Mouse (Mus musculus): ENCODE results near the gene Gm4881. TPM values are rescaled to one million over a fixed set of nuclear protein-coding genes. Genes with fewer than 3 reads are reported as not detected.

Gm4881 gene
- polyA plus RNA-seq, 1 experiment = not detected

DNA sequence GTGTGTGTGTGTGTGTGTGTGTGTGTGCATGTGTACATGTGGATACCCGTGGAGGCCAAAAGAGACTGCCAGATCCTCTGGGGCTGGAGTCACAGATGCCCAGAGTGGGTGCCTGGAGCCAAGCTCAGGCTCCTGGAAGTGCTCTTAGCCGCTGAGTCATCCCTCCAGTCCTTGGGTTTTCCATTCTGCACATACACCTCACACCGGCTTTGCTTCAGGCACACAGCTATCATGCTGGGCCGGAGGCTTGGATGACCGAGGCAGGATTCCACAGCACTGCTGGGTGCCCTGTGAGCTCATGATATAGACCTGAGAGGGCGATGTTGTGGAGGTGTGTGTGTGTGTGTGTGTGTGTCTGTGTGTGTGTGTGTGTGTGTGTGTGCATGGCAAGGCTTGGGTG lies 24.2 kb upstream of the Gm4881 start:
- Histone ChIP-seq H3K36me3 (ENCODE audit: control insufficient read depth, insufficient read depth) (peaks cover 3% of the 10 kb centered on the region), H3K79me2 (ENCODE audit: control insufficient read depth, insufficient read depth) (no peaks in the 10 kb centered on the region), H3K27me3 (ENCODE audit: control insufficient read depth, insufficient read depth, insufficient read length) (no peaks in the 10 kb centered on the region), H3K79me3 (ENCODE audit: low read depth) (no peaks in the 10 kb centered on the region), H3ac (ENCODE audit: control insufficient read depth, insufficient read length, low read depth) (no peak overlapping the region), H3K4me3 (ENCODE audit: insufficient read depth, poor library complexity, severe bottlenecking) (no peak overlapping the region)
- TF ChIP-seq MYOG (IDR thresholded peaks at IDR 0.05; ENCODE audit: control insufficient read depth, extremely low read depth, insufficient read length) = no peak
- no peak for TF ChIP-seq USF1 (IDR thresholded peaks at IDR 0.05; ENCODE audit: low read depth)
- TF ChIP-seq MAX (IDR thresholded peaks at IDR 0.05) = no peak
- TF ChIP-seq CEBPB (IDR thresholded peaks at IDR 0.05; ENCODE audit: low read depth) = no peak
- TF ChIP-seq FOSL1 (IDR thresholded peaks at IDR 0.05; ENCODE audit: insufficient read depth, low read length, poor library complexity, severe bottlenecking) = no peak
- no peak for TF ChIP-seq MYOD1 (IDR thresholded peaks at IDR 0.05; ENCODE audit: control insufficient read depth, insufficient read length, low read depth)
- no peak for TF ChIP-seq CTCF (IDR thresholded peaks at IDR 0.05; ENCODE audit: control insufficient read depth, insufficient read depth, insufficient read length)

DNA sequence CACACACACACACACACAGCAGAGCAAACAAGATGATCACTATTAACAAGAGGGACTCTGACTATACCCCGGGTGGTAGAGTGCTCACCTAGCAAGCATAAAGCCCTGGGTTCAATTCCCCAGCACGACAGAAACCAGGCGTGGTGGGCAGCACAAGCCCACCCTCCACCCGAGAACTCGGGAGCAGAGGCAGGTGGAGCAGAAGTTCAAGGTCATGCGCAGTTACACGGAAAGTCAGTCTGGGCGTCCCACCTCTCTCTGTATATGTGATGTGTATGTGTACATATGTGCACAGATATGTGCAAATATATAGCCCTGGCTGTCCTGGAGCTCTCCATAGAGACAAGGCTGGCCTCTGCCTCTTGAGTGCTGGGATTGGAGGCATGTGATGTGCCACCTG lies 23.7 kb upstream of the Gm4881 start:
- TF ChIP-seq CTCF (IDR thresholded peaks at IDR 0.05; ENCODE audit: control insufficient read depth, insufficient read depth, insufficient read length) = no peak
- no peak for TF ChIP-seq FOSL1 (IDR thresholded peaks at IDR 0.05; ENCODE audit: insufficient read depth, low read length, poor library complexity, severe bottlenecking)
- no peak for TF ChIP-seq MYOD1 (IDR thresholded peaks at IDR 0.05; ENCODE audit: control insufficient read depth, insufficient read length, low read depth)
- no peak for TF ChIP-seq MYOG (IDR thresholded peaks at IDR 0.05; ENCODE audit: control insufficient read depth, extremely low read depth, insufficient read length)
- TF ChIP-seq USF1 (IDR thresholded peaks at IDR 0.05; ENCODE audit: low read depth) = no peak
- no peak for TF ChIP-seq MAX (IDR thresholded peaks at IDR 0.05)
- TF ChIP-seq CEBPB (IDR thresholded peaks at IDR 0.05; ENCODE audit: low read depth) = no peak
- Histone ChIP-seq H3K4me3 (ENCODE audit: insufficient read depth, poor library complexity, severe bottlenecking) (no peak overlapping the region), H3K79me3 (ENCODE audit: low read depth) (no peaks in the 10 kb centered on the region), H3K36me3 (ENCODE audit: control insufficient read depth, insufficient read depth) (peaks cover 3% of the 10 kb centered on the region), H3ac (ENCODE audit: control insufficient read depth, insufficient read length, low read depth) (no peak overlapping the region), H3K79me2 (ENCODE audit: control insufficient read depth, insufficient read depth) (no peaks in the 10 kb centered on the region), H3K27me3 (ENCODE audit: control insufficient read depth, insufficient read depth, insufficient read length) (no peaks in the 10 kb centered on the region)

- peaks cover 4% of the 10 kb centered on the region for H3K27me3 ChIP-seq (ENCODE audit: control insufficient read depth, insufficient read depth, insufficient read length)
- H3K4me3 ChIP-seq (ENCODE audit: insufficient read depth, poor library complexity, severe bottlenecking) = no peak overlapping the region
- H3K79me2 ChIP-seq (ENCODE audit: control insufficient read depth, insufficient read depth) = no peaks in the 10 kb centered on the region
- no peak overlapping the region for H3ac ChIP-seq (ENCODE audit: control insufficient read depth, insufficient read length, low read depth)
- peaks cover 3% of the 10 kb centered on the region for H3K36me3 ChIP-seq (ENCODE audit: control insufficient read depth, insufficient read depth)
- TF ChIP-seq CTCF (IDR thresholded peaks at IDR 0.05; ENCODE audit: control insufficient read depth, insufficient read depth, insufficient read length) (peak; percentile 41), USF1 (IDR thresholded peaks at IDR 0.05; ENCODE audit: low read depth) (no peak)
- no peaks in the 10 kb centered on the region for H3K79me3 ChIP-seq (ENCODE audit: low read depth)
Observed at GRCm38 (mm10) chr7:24964897-24965535, 20.7 kb upstream of the Gm4881 start.

DNA sequence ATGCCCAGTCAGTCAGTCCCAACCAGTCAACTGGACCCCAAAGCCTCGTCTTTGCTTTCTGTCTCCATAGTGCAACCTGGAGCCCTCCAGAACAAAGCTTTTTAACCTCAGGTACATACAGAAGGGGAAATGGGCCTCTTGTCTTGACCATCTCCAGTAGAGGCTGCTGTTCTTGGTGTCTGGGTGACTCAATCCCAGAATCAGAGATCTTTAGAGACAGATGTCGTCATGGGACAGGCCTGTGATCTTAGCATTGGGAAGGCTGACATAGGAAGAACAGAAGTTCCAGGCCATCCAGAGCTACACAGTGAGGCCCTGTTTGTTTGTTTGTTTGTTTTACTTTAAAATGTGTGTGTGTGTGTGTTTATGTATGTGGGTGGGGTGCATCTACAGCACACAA lies 20.0 kb upstream of the Gm4881 start:
- Histone ChIP-seq H3ac (ENCODE audit: control insufficient read depth, insufficient read length, low read depth) (no peak overlapping the region), H3K79me2 (ENCODE audit: control insufficient read depth, insufficient read depth) (no peaks in the 10 kb centered on the region), H3K79me3 (ENCODE audit: low read depth) (no peaks in the 10 kb centered on the region), H3K27me3 (ENCODE audit: control insufficient read depth, insufficient read depth, insufficient read length) (peaks cover 4% of the 10 kb centered on the region), H3K4me3 (ENCODE audit: insufficient read depth, poor library complexity, severe bottlenecking) (no peak overlapping the region), H3K36me3 (ENCODE audit: control insufficient read depth, insufficient read depth) (no peaks in the 10 kb centered on the region)
- no peak for TF ChIP-seq CTCF (IDR thresholded peaks at IDR 0.05; ENCODE audit: control insufficient read depth, insufficient read depth, insufficient read length)
- no peak for TF ChIP-seq MYOD1 (IDR thresholded peaks at IDR 0.05; ENCODE audit: control insufficient read depth, insufficient read length, low read depth)
- TF ChIP-seq MAX (IDR thresholded peaks at IDR 0.05) = no peak

DNA sequence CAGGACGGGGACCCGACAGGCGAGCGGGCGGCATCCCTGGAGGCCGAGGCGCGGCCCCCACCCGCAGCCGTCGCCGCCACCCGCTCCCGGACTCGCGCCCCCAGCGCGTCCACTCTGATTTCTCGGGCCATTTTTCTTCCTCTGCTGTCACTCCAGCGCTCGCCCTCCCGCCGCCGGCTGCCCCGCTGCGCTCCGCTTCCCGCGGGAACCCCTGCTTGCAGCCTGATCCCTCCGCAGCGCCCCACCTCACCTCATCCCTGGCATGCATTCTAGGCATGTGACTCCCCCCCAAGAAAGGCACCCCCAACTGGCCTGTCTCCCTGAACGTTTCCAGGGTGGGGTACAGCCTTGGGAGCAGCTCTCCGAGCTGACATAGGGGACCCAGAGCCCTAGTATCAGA lies 10.9 kb upstream of the Gm4881 start:
- no peak overlapping the region for H3K4me3 ChIP-seq (ENCODE audit: insufficient read depth, poor library complexity, severe bottlenecking)
- no peak for TF ChIP-seq USF1 (IDR thresholded peaks at IDR 0.05; ENCODE audit: low read depth)
- no peak for TF ChIP-seq MYOG (IDR thresholded peaks at IDR 0.05; ENCODE audit: control insufficient read depth, extremely low read depth, insufficient read length)
- TF ChIP-seq MAX (IDR thresholded peaks at IDR 0.05) = no peak
- TF ChIP-seq MYOD1 (IDR thresholded peaks at IDR 0.05; ENCODE audit: control insufficient read depth, insufficient read length, low read depth) = no peak
- TF ChIP-seq CEBPB (IDR thresholded peaks at IDR 0.05; ENCODE audit: low read depth) = no peak
- no peak for TF ChIP-seq FOSL1 (IDR thresholded peaks at IDR 0.05; ENCODE audit: insufficient read depth, low read length, poor library complexity, severe bottlenecking)
- no peak for TF ChIP-seq CTCF (IDR thresholded peaks at IDR 0.05; ENCODE audit: control insufficient read depth, insufficient read depth, insufficient read length)

DNA sequence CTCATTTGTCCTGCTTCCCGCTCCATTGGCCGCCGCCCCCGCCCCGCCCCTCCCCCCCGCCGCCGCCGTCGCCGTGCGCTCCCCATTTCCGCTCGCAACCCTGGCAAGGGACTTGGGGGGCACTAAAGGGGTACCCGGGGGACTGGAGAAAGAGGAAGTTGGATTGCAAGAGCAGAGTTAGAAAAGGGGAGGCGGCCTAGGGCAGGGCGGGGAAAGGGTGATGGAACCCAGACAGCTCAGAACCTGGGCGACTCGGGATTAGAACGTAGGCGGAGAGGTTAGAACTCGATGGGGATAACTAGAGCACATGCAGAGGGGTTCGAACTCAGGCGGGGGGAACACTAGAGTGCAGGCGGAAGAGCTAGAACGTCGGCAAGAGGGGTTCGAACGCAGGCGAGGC lies 10.2 kb upstream of the Gm4881 start:
- no peaks in the 10 kb centered on the region for H3K79me2 ChIP-seq (ENCODE audit: control insufficient read depth, insufficient read depth)
- peaks cover 72% of the 10 kb centered on the region for H3K27me3 ChIP-seq (ENCODE audit: control insufficient read depth, insufficient read depth, insufficient read length)
- no peak overlapping the region for H3ac ChIP-seq (ENCODE audit: control insufficient read depth, insufficient read length, low read depth)
- TF ChIP-seq CEBPB (IDR thresholded peaks at IDR 0.05; ENCODE audit: low read depth) (no peak), CTCF (IDR thresholded peaks at IDR 0.05; ENCODE audit: control insufficient read depth, insufficient read depth, insufficient read length) (no peak), USF1 (IDR thresholded peaks at IDR 0.05; ENCODE audit: low read depth) (no peak), MYOG (IDR thresholded peaks at IDR 0.05; ENCODE audit: control insufficient read depth, extremely low read depth, insufficient read length) (no peak), MYOD1 (IDR thresholded peaks at IDR 0.05; ENCODE audit: control insufficient read depth, insufficient read length, low read depth) (no peak), FOSL1 (IDR thresholded peaks at IDR 0.05; ENCODE audit: insufficient read depth, low read length, poor library complexity, severe bottlenecking) (no peak), MAX (IDR thresholded peaks at IDR 0.05) (no peak)
- H3K4me3 ChIP-seq (ENCODE audit: insufficient read depth, poor library complexity, severe bottlenecking) = no peak overlapping the region
- no peaks in the 10 kb centered on the region for H3K79me3 ChIP-seq (ENCODE audit: low read depth)
- H3K36me3 ChIP-seq (ENCODE audit: control insufficient read depth, insufficient read depth) = no peaks in the 10 kb centered on the region

More for the DNA sequence above, 10.9 kb upstream of the Gm4881 start:
- H3K36me3 ChIP-seq (ENCODE audit: control insufficient read depth, insufficient read depth) = no peaks in the 10 kb centered on the region
- no peak overlapping the region for H3ac ChIP-seq (ENCODE audit: control insufficient read depth, insufficient read length, low read depth)
- H3K27me3 ChIP-seq (ENCODE audit: control insufficient read depth, insufficient read depth, insufficient read length) = peaks cover 65% of the 10 kb centered on the region
- no peaks in the 10 kb centered on the region for H3K79me3 ChIP-seq (ENCODE audit: low read depth)
- H3K79me2 ChIP-seq (ENCODE audit: control insufficient read depth, insufficient read depth) = no peaks in the 10 kb centered on the region
